Mouse (Mus musculus) embryo, embryonic 11.5 days (tissue): Measurements from ENCODE around the gene Aip.
A peak's percentile ranks its signal among the peaks of the same experiment; 100 is the strongest.

Experiments
- DNase-seq: peaks from one replicate; pipeline ENCODE4 v3.0.0-alpha.2; 2012; ENCODE audit warnings: low read depth, low spot score

The Aip gene

DNA sequence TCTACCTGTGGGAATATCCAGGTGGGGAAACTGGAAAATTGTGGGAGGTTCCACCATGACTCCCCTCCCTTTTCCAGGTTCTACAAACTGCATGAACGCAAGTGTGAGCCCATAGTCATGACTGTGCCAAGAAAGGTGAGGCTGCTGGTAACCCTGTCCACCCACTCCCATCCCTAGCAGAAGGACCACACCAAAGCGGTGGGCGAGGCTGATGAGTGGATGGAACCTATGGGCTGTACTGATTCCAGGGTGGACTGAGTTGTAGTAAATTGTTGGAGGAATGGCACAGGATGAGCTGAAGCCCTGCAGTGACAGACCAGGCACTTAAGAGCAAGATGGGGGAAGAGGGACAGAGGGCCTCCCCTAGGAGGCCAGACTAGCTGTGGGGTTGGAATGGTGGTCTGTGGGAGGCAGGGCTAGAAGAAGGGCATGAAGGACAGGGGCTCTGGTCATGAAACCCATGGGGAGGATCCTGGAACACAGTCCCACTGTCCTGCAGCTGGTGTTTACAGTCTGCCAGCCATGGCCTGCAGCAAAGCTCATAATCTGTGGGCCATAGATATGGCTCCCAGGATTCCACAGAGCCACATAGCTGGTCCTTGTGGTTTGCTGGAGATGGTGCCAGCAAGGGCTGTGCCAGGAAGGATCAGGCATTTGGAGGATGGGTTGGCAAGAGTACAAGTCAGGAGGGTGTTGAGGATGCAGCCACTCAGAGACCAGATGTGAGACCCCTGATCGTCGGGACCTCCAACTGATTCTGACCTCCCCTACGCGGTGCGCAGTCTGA is 27.0 kb upstream of the Aip start:
- DNase-seq = no peak

DNA sequence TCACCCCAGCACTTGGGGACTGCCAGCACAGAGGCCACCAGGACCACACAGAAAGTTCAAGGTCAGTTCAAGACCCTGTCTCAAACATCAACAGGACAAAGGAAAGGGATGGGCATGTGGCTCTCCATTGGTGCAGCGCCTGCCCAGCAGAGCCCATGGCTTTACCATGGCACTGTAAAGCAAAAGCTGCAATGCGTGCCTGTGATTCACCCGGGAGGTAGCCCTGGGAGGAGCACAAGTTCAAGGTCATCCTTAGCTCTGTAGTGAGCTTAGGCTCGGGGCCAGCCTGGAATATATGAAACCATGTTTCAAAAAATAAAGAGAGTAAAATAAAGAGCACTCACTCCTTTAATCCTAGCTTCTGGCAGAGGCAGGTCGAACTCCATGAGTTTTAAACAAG is 26.2 kb upstream of the Aip start:
- DNase-seq = no peak

DNA sequence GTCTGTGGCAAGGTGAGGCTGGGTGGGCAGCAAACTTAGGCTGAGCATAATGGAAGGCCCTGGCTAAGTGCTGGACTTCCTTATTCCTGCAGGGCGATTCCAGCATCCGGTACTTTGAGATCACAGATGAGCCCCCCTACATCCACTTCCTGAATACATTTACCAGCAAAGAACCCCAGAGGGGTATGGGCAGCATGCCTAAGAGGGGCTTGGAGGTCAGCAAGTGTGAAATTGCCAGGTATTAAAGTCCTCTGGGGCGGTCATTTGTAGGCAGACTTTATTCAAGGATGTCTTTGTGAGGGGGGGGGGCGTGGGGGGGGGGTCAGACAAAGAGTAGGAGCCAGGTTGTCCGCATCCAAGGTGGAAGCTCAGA is 25.8 kb upstream of the Aip start:
- no peak for DNase-seq

DNA sequence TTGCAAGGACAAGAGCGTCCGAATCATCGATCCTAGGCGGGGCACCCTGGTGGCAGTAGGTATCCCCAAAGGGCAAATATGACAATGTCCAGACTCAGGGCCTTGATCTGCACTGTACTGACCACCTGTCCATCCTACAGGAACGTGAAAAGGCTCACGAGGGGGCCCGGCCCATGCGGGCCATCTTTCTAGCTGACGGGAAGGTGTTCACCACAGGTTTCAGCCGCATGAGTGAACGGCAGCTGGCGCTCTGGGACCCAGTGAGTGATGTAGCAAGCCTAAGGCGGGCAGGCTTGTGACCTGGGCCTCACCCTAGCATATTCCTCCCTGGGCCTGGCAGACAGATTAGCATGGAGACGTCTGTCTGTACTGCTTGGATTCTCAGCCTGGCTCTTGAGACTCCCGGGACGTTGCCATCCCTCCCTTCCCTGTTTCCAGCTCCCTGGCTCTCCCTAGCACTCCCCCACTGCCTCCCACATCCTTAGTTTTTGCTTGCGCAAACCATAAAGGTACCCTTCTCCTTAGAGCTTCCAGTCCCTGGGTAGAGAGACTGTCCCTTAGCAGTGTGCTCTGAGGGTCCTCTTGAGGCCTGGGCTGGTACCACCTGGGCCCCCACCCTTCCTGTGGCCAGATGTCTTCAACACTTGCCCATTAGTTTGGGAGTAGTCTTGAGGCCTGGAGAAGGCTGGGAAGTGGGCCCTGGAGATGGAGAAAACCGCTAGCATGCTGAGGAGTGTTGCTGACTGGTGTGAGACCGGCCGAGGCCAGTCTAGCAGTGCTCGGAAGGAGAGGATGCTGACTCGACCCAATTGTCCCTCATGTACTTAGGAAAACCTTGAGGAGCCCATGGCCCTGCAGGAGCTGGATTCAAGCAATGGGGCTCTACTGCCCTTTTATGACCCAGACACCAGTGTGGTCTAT is 25.2 kb upstream of the Aip start:
- DNase-seq = no peak

DNA sequence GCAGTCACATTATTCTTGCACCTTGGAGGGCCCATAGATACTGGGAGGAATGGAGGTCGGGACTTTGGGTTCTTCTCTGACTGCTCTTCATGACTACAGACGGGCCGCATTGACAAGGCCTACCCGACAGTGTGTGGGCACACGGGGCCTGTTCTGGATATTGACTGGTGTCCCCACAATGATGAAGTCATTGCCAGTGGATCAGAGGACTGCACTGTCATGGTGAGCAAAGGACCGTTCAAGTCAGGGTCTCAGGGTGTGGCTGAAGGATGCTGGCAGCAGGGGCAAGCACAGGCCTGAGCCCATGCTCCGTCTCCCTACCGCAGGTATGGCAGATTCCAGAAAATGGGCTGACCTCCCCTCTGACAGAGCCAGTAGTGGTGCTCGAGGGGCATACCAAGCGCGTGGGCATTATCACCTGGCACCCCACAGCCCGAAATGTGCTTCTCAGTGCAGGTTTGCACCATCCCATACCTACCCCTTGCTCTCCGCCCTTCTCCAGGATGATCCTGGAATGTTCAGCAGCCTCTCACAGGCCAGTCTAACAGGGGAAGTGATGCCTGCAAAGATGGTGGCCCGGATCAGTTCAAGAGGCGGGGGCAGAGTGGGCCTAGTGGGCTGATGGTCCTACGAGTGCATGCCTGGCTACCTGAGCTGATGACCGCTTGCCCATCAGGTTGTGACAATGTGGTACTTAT is 24.3 kb upstream of the Aip start:
- DNase-seq = no peak

DNA sequence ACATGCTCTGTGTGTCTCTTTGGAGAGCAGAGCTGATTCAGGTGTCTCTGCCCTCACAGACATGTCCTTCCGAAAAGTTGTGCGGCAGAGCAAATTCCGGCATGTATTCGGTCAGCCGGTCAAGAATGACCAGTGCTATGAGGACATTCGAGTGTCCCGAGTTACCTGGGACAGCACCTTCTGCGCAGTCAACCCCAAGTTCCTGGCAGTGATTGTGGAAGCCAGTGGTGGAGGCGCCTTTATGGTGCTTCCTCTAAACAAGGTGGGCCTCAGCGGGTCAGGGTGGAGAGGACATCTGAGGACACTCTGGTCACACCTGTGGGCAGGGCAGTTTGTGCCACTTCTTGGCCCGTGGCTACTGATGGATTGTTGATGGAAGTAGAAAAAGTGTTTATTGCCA is 23.6 kb upstream of the Aip start:
- DNase-seq = no peak

DNA sequence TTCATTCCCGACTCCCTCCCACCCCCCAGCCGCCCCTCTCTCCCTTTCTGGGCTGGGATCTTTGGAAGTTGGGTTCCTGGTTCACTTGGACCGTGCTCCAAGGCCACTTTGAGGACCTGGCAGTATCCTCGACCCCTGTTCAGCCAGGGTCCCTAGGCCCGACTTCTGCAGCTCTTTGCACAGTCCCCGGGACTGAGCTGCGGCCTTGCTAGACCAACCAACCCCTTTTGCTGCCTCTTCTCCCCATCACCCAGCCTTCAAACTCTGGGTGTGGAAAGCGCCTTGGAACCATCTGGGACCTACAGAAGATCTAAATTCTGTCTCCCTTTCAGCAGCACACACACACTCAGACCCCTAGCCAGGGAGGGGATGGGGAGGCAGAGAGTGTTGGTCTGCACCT is 23.2 kb upstream of the Aip start:
- no peak for DNase-seq

DNA sequence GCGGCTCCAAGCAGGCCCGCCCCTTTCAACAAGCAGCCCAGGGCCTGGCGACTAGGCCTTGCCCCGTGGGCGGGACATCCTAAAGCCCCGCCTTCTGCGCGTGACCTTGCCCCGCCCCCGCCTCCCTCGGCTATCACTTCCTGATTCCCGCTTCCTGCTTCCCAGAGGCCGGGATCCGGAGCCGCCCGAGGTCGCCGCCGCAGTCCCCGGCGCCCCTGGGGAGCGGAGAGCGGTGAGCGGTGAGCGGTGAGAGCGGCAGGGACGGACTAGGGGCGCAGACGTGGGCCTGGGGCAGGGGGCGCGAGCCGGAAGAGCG is 22.8 kb upstream of the Aip start, which contains the start of gene Coro1b:
Gene Coro1b, plus strand, starts transcription at position 129 of the 316 bp plus-strand sequence.
- peak; percentile 89 for DNase-seq

DNA sequence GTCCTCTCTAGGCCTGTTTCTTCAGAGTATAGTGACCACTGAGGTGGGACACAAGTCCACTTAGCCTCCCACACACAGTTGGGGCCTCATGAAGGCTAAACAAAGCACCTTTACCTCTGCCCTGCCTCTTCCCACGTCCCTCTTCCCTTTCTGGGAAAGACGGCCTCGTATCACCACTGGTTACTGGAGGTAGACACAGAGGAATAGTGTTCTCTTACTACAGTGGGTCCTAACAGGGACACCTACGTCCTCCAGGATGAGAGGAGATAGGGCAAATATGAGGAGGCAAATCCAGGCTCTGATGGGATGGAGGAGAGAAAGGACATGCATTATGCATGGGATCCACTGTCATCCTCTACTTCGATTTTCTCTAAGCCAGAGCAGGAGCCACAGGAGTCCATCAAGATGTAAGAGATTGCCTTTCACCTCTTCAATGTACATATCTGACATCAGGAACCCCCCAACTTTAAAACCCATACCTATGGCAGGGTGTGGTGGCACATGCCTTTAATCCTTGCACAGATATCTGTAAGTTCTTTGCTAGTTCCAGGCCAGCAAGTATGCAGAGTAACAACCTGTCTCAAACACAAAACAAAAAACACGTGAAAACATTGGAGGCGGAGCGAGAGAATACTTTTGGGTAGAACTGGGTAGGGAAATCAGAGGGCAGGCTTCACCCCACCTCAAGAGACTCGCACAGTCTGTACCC is 22.3 kb upstream of the Aip start:
- no peak for DNase-seq

DNA sequence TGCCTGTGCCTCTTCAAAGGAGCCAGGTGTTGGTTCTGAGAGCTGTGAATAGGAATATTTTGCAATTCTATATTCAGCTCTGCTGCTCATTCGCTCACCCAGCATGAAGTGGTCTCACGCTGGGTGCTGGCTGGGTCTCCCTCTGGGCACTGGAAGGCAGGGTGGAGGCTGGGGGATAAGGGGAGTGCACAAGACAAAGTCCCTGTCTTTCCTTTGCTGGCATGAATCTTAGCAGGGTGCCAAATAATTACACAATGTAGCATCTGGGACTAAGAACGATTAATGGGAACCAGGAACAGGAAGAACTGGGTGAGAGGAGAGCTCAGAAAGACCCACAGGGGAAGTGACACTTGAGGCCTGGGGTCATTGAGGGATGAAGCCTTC is 21.4 kb upstream of the Aip start:
- DNase-seq = no peak

DNA sequence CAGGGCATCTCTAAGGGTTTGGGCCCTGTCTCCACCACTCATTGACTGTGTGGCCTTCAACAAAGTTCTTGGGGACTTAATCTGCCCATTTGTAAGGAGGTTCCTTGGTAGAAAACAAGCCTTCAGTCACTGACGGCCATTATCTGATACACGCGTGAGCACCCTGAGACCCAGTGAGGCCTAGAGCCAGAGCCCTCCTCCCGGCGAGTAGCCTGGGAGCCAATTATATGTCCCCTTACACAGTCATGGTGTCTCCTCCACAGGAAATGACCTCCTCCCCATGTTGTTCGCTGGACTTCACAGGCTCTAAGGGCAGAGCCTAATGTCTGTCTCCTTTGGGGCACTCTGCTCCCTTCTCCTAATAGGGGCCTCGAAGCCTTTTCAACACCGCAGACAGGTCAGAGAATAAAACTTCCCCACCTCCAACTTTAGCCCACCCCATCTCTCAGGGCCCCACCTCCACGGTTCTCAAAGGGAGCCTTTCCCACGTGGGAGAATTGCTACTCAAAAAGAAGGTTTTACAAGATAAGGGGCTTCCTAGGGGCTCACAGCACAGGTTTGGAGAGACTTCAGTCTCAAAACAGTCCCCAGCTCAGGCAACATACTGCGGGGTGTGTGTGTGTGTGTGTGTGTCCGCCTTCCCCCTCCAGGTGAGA is 20.8 kb upstream of the Aip start:
- DNase-seq = no peak

DNA sequence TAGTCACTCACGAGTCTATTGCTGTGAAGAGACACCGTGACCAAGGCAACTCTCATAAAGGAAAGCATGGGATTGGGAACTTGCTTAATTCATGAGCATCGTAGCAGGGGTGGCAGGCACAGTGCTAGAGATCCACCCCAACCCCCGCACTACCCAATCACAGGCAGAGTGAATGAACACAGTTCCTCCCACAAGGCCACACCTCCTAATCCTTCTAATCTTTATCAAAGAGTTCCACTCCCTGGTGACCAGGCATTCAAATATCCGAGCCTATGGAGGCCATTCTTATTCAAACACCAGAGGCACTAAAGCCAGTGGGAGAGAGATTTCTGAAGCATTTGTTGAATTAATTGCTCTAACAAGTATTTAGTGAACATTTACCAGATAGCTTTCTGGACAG is 20.3 kb upstream of the Aip start:
- DNase-seq = no peak

DNA sequence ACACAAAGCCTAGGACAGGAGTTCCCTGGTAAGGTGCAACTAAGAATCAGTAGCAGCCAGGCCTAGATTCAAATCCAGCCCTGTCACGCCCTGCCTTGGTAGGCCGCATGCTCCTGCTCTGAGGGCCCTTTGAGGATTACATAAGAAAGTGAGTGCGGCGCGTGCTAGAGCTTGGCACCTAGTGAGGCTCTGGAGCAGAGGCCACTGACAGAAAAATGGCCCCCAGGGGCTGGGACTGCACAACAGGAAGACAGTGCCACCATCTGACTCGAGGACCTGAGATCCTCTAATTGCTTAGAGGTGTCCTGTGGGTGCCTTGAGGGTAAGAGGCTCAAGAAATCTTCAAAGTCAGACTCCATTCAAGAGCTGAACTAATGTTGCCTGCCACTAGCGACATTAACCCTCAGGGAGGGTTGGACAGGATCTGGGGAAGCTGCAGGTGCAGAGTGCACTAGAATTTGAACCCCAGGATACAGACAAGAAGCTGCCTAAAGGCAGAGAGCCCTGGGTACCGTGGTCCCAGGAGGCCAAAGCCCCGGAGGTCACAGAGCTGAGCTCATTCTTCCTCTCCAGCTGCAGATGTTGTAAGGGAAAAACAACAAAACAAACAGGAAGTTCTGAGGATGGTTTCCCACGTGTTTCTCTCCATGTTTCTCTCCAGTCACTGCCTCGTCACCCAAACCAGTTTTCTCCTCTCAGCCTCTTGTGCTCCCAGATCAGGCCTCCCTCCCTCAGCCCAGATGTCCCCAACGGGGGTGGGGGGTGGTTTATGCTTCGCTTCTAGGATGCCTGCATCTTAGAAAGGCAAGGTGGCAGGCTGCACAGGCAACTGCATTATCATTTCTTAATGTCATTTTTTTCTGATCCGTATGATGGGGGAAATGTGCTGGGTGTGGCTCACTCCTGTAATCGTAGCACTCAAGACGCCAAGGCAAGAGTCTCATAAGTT is 19.2 kb upstream of the Aip start:
- DNase-seq = no peak

DNA sequence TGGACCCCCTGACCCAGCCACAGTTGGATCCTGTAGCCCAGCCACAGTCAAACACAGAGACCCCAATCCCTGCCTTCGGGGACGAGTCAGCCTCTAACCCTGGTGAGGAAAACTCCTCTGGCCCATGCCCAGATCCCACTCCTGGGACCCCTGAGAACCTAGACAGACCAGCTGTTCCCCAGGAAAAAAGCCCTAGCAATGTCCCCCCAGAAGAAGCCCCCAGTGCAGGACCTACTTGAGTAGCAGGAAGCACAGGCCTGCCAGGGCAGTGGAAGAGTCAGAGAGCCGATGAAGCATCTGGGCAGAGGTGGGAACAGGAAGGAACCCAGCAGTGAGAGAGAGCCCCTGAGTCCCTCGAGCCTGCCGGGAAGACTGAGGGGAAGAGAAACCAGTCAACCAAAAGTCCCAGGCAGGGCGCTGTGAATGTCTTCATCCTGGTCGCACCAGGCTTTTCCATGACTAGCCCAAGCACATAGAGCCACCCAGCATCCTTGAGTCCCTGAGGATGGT is 18.2 kb upstream of the Aip start, which contains the start of gene Cabp4:
Gene Cabp4, minus strand, starts transcription at position 275 of the 510 bp plus-strand sequence.
- no peak for DNase-seq

DNA sequence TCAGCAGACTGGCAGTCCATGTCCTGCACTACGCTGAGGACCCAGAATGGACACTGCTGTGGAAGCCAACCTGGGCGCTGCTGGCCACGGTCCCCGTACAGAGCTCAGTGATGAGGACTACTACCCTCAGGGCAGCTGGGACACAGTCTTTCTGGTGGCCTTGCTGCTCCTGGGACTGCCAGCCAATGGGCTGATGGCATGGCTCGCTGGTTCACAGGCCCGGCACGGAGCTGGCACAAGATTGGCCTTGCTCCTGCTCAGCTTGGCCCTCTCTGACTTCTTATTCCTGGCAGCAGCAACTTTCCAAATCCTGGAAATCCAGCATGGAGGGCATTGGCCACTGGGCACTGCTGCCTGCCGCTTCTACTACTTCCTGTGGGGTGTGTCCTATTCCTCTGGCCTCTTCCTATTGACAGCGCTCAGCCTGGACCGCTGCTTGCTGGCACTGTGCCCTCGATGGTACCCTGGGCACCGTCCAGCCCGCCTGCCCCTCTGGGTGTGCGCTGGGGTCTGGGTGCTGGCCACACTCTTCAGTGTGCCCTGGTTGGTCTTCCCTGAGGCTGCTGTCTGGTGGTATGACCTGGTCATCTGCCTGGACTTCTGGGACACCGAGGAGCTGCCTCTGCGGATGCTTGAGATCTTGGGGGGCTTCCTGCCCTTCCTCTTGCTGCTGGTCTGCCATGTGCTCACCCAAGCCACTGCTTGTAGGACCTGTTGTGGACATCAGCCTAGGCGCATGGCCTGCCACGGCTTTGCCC is 16.9 kb upstream of the Aip start:
- no peak for DNase-seq

DNA sequence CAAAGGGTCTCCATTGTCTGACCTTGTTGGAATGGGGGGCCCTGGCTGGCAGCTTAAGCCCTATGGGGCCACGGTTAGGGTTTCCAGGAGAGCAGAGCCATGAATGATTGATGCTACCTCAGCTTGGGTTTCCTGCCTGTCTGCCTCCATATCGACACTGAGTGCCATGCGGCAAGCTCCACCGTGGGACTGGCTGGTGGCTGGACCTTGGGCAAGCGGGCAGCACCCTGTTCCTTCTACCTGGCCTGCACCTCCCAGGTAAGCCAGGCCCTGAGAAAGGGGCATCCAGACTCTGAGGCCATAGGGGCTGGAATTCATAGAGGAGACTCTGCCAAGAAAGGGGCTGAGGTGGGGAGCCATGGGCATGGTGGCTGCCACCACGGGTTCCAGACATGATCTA is 14.5 kb upstream of the Aip start:
- DNase-seq = no peak

DNA sequence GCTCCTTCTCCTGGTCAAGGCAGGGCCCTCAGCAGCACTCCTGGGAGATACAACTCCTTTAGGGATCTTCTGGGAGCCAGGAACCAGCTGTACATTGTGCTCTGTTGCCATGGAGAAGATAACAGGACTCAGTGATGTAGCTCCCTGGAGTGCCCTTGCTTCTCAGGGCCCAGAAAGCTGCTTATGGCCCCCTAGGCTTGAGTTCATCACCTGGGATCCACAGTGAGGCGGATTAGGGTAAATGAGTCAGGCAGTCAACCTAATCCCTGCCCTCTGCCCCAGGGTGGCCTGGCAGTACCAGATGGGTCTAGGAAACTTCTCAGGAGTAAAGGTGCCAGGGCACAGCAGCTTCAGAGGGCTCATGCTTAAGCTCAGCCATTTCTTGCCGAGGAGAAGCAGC is 13.8 kb upstream of the Aip start, which contains the start of gene Gpr152:
Gene Gpr152, plus strand, starts transcription at position 342 of the 400 bp plus-strand sequence.
- DNase-seq = no peak

DNA sequence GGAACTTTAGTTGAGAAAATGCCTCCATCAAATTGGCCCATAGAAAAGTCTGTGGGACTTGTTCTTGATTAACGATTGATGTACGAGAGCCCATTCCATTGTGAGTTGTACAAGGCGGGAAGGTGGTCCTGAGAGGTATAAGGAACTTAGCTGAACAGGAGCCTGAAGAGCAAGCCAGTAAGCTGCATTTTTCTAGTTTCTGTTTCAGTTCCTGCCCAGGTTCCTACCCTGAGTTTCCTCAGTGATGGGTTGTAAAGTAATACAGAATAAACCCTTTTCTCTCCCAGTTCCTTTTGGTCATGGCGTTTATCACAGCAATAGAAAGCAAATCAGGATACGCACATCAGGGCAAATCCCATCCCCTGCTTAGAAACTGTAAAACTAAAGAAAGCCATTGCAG is 12.3 kb upstream of the Aip start:
- no peak for DNase-seq

DNA sequence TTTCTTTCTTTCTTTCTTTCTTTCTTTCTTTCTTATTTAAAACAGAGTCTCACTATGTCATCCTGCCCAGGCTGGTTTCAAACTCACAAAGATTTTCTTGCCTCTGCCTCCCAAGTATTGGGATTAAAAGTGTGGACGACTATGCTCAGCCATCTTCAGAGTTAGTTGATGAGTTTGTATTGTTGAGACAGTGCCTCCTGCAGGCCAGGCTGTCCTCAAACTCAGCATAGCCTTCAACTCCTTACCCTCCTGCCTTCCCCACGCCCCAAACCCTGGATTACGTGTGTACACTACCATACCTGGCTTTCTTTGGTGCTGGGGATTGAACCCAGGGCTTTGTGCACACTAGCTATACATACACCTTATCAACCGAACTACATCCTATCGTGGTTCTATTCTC is 10.8 kb upstream of the Aip start:
- no peak for DNase-seq
